Mouse (Mus musculus) natural killer cell, adult 2 months (primary cell): ENCODE measurements at regions not wholly inside any gene's neighbourhood (a gene's known extent, or its start where the extent isn't known, plus 50 kb on each side); places are given as distances from the start of the nearest gene placed in this dataset.

Experiments
- DNase-seq, 2 experiments: peaks; one replicate each; pipeline ENCODE4 v3.0.0; 2022; ENCODE audit warnings: low spot score in 2 of 2

DNA sequence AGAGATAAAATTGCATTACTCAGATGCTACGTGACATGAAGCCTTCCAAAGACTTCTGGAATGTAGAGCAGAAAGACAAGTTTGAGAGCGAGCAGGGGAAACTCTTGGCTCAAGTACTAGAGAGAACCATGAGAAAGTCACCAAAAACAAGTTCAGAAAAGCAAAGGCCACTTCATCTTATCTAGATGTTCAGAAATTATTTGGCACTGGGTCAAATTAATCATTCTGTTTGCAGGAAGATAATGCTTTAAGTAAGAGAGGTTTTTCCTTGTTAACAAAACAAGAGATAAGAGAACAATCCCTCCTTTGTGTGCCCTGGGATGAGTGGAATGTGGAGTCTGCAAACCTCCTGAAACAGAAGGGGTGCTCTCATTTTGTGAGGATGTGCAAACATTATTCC lies 565.6 kb upstream of the C030005K15Rik start:
- DNase-seq = no peak

DNA sequence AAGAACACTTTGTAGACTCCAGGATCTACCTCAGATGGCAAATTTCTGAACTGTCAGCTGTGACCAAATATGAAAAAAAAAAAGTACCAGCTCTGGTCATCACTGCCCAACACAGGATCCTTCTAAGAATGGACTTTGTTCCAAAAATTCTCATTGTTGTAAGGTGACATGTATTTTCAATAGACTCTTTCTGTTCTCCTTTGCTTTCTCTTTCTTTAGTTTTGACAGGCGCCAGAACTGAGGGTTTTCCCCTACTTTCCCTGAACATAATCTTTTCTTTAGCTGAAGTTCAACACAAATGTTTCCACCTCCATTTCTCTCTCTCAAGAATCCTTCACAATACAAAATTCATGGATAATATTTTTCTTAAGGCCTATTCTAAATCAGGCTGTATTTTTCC lies 579.1 kb upstream of the C030005K15Rik start:
- DNase-seq = no peak

- no peak for DNase-seq
Measured at GRCm38 (mm10) chr10:98309667-98310066, 583.1 kb upstream of the C030005K15Rik start.

DNA sequence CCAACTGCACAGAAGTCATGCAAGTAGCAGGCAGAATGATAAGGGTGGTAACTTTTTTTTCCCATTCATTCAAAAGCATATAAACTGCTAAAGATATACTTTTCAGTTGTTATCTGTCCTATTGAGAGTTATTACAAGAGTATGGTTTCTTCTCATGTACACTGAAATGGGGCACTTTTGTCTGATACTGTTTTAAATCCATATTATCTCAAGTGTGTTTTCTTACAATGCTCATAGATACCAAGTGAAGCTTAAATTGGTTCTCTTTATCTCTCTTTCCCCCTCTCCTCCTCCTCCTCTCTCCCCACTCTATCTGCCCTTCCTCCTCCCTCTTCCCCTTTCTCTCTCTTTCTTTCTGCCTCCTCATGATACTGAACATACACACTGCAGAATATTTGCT lies 584.8 kb upstream of the C030005K15Rik start:
- DNase-seq = no peak

GRCm38 (mm10) chr10:98318416-98318815 lies 591.9 kb upstream of the C030005K15Rik start:
- DNase-seq = no peak

GRCm38 (mm10) chr10:98323846-98324245 lies 590.4 kb upstream of the Atp2b1 start:
- no peak for DNase-seq

GRCm38 (mm10) chr10:98324591-98324990 lies 589.6 kb upstream of the Atp2b1 start:
- no peak for DNase-seq

GRCm38 (mm10) chr10:98325720-98326119 lies 588.5 kb upstream of the Atp2b1 start:
- no peak for DNase-seq

DNA sequence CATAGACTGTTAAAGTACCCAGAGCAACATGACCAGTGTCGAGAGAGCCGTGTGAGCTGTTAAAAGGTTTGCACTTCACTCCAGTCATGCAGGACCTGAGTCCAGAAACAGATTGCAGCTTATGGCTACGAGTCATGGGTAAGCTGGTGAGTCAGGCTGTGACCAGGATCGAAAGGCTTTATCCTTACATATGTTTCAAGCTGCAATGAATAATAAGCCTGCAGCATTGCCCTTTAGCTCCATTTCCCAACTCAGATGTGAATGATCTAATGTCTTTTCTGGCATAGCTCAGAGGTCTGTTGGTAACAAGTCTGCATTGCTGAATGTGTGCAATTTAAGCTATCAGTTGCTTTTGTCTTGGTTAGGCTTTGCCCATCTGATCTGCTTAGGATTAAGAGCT lies 581.5 kb upstream of the Atp2b1 start:
- no peak for DNase-seq

GRCm38 (mm10) chr10:98333411-98334067 lies 580.7 kb upstream of the Atp2b1 start:
- no peak for DNase-seq

- no peak for DNase-seq
Measured at GRCm38 (mm10) chr10:98343827-98344226, 570.4 kb upstream of the Atp2b1 start.

GRCm38 (mm10) chr10:98349466-98349865 lies 564.7 kb upstream of the Atp2b1 start:
- DNase-seq = no peak

- no peak for DNase-seq
Measured at GRCm38 (mm10) chr10:98350318-98350926, 563.8 kb upstream of the Atp2b1 start.

- no peak for DNase-seq
Measured at GRCm38 (mm10) chr10:98352061-98352460, 562.1 kb upstream of the Atp2b1 start.

- DNase-seq = no peak
Measured at GRCm38 (mm10) chr10:98354486-98354885, 559.7 kb upstream of the Atp2b1 start.

DNA sequence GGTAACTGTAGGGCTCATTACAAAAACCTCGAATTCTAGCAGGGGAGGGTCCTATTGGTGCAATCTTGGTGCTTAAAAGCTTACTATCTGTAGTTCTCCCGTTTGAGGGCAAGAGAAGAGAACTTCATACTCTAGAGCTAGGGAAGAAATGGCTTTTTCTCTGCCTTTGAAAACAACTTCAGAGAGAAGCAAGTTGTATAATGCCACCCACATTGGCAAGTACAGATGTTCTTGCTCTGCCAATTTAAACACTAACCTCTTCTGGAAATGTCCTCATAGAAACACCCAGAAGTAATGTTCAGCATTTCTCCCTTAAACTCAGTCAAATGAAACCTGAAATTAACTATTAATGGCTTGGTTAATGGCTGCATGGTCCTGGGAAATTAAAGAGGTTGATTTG lies 549.6 kb upstream of the Atp2b1 start:
- no peak for DNase-seq

DNA sequence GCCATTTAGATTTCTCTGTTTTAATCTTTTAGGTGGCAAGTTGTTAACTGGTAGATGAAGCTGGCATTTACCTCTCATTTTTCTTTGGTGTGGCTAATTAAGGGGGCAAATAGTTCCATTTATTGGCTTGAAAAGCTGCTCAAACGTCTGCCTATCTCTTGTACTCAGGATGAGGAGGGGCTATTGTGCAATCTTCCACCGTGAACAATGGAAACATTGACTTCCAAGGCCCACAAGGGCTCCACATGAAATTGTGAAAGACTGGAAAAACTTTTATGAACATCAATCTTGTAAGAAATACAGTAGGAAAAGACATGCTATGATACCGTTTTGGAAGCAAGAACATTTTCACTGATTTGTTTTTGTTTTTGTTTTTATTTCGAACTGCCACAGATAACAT lies 541.6 kb upstream of the Atp2b1 start:
- no peak for DNase-seq

GRCm38 (mm10) chr10:98373314-98373713 lies 540.9 kb upstream of the Atp2b1 start:
- no peak for DNase-seq

DNA sequence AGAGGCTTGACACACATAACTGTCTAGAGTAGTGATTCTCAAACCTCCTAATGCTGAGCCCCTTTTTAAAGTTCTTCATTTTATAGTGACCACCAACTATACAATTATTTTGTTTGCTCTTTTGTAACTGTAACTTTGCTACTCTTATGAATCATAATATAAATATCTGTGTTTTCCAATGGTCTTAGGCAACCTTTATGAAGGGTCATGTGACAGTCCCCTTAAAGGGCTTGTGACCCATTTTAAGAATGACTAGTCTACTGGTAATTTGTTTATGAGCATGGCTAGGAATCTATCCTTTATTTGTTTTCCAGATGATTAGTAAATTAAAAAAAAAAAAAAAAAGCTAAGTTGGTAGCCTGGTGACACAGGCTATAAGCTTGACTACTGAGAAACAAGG lies 539.5 kb upstream of the Atp2b1 start:
- DNase-seq = no peak

DNA sequence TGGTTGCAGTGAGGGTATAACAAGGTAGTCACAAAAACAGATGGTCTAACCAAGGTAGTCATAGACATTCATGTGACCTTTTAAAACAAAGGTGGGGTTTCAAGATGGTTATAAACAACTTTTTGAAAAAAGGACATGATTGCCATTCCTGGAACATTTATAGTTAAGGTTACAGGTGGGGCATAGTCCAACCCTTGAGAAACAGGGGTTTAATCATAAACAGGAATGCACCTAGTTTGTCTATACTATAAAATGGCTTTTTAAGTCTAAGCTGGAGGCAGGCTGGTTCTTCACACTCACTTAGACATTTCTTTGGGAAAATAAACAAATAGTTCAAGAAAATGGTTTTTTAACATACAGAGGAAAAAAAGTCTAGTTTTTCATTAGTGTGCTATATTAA lies 525.7 kb upstream of the Atp2b1 start:
- no peak for DNase-seq

DNA sequence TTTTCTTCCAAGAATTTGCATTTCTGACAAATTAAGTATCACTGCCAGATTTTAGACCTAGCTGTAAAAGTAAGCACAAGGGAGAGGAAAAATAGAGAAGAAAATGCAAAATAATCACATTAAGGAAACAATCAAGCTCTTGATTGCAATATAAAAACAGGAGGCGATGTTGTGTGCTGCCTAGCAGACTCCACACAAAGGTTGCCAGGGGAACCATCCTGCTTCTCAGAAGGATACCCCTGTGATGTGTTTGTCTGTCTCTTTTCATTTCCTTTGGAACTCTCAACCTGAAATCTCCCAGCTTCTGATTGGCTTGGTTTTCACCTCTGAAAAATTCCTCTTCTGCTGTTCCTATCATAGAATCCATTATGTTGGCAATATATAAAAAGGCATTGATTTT lies 514.3 kb upstream of the Atp2b1 start:
- DNase-seq = no peak

- no peak for DNase-seq
Measured at GRCm38 (mm10) chr10:98417807-98418743, 496.1 kb upstream of the Atp2b1 start.

DNA sequence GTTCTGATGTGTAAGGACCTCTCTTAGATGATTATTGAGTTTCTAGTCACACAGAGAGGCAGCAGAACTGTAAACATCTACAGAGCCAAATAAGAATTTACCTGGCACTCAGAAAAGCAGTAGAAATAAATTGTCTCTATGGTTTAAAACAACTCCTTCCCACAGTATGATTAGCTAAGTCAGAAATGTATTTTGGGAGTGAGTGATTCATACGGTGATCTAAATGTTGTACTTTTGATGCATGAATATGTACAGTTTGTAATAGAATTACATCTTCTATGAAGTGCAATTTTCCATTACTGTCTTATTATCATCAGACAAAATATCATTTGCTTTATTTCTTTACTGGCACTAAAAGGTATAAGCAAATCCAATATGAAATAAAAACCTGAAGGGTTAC lies 489.8 kb upstream of the Atp2b1 start:
- DNase-seq = no peak
